Mouse (Mus musculus) kidney, adult 2 months (tissue): ENCODE measurements at regions not wholly inside any gene's neighbourhood (a gene's known extent, or its start where the extent isn't known, plus 50 kb on each side); places are given as distances from the start of the nearest gene placed in this dataset.

Experiments used
- CTCF ChIP-seq: fragments of 200-500 bp; conservative IDR thresholded peaks from 2 replicates; pipeline ENCODE4 v1.5.1; 2011; ENCODE audit warnings: low read depth, mild to moderate bottlenecking, control low read depth, low read length, moderate library complexity, mixed read lengths; ENCODE audit not compliant: insufficient read depth, insufficient read length
- POLR2A ChIP-seq: fragments of 200-500 bp; IDR thresholded peaks from one replicate; pipeline ENCODE4 v1.6.1; 2011; ENCODE audit warnings: low read depth, low read length, control low read depth

GRCm38 (mm10) chr4:131080113-131080512 lies 135.9 kb downstream of the Matn1 start:
- TF ChIP-seq POLR2A (no peak), CTCF (no peak)
